Mouse (Mus musculus): ENCODE measurements around the gene Ttc19. TPM values are rescaled to one million over a fixed set of nuclear protein-coding genes. Genes with fewer than 3 reads are reported as not detected.
"Not testable (repeated sequence)": the region's sequence is repeated elsewhere in the genome, so short reads cannot be mapped to it uniquely, and the experiment has no call there.

Gene Ttc19
- polyA plus RNA-seq, 1 experiment from 2014 or later, result 31.7 TPM

- H3K4me1 ChIP-seq (ENCODE audit: control insufficient read depth, insufficient read depth, low read length), result 0 out of 2 replicates have a peak, but pooled peaks cover 9% of the 10 kb centered on the region
- ATAC-seq (ENCODE audit: low FRiP score, low TSS enrichment), result no peak
- H3K4me2 ChIP-seq (ENCODE audit: low read length), result no peak overlapping the region
- DNase-seq, result peak; percentile 10
- H3K27me3 ChIP-seq (ENCODE audit: control insufficient read depth, insufficient read depth, low read length), result no peaks in the 10 kb centered on the region
- H3K27ac ChIP-seq (replicated peaks; ENCODE audit: low read depth, low read length), result no peak overlapping the region
- no peak overlapping the region for H3K9ac ChIP-seq (replicated peaks; ENCODE audit: low read length)
- no peak overlapping the region for H3K4me3 ChIP-seq (replicated peaks; ENCODE audit: low read depth, low read length)
- no peaks in the 10 kb centered on the region for H3K36me3 ChIP-seq (ENCODE audit: control insufficient read depth, insufficient read depth, low read length)
- WGBS, result 61% methylated on average over 5 of the region's 5 CpGs
- no peaks in the 10 kb centered on the region for H3K9me3 ChIP-seq (ENCODE audit: control insufficient read depth, low read length)
These were observed 10.4 kb upstream of the Ttc19 start for GRCm38 (mm10) chr11:62270851-62271250.

- H3K9ac ChIP-seq (replicated peaks; ENCODE audit: low read length), result no peak overlapping the region
- no peak overlapping the region for H3K4me2 ChIP-seq (ENCODE audit: low read length)
- no peak overlapping the region for H3K4me3 ChIP-seq (replicated peaks; ENCODE audit: low read depth, low read length)
- DNase-seq (no peak), ATAC-seq (ENCODE audit: low FRiP score, low TSS enrichment) (no peak)
- WGBS, result 64% methylated on average over 8 of the region's 8 CpGs
- peaks cover 1% of the 10 kb centered on the region for H3K4me1 ChIP-seq (ENCODE audit: control insufficient read depth, insufficient read depth, low read length)
- H3K36me3 ChIP-seq (ENCODE audit: control insufficient read depth, insufficient read depth, low read length), result no peaks in the 10 kb centered on the region
- H3K9me3 ChIP-seq (ENCODE audit: control insufficient read depth, low read length), result no peaks in the 10 kb centered on the region
- H3K27ac ChIP-seq (replicated peaks; ENCODE audit: low read depth, low read length), result no peak overlapping the region
- H3K27me3 ChIP-seq (ENCODE audit: control insufficient read depth, insufficient read depth, low read length), result no peaks in the 10 kb centered on the region
These were observed 4.2 kb upstream of the Ttc19 start for GRCm38 (mm10) chr11:62277086-62277485.

- H3K9ac ChIP-seq (replicated peaks; ENCODE audit: low read length), result no peak overlapping the region
These were observed 3.2 kb upstream of the Ttc19 start for GRCm38 (mm10) chr11:62278027-62278426.

DNA sequence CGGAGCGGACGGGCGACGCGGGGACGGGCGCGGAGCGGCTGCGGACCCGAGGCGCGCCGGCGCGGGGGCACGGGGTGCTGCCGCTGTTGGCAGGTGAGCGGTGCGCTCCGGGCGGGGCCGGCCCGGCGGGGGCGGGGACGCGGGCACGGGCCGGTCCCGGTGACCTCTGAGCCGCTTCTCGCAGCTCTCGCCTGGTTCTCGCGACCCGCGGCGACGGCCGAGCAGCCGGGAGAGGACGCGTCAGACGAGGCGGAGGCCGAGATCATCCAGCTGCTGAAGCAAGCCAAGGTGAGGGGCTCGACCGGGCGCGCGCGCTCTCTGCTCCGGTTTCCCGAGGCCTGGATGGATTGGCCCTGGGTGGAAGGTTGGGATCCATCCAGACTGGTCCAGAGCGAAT, 326 bp downstream of the Ttc19 start:
- no peaks in the 10 kb centered on the region for H3K9me3 ChIP-seq (ENCODE audit: control insufficient read depth, low read length)
- peak; percentile 76 for ATAC-seq (ENCODE audit: low FRiP score, low TSS enrichment)
- H3K36me3 ChIP-seq (ENCODE audit: control insufficient read depth, insufficient read depth, low read length), result peaks cover 24% of the 10 kb centered on the region
- DNase-seq, result peak; percentile 76
- under 1% methylated on average over 57 of the region's 57 CpGs for WGBS
- H3K9ac ChIP-seq (replicated peaks; ENCODE audit: low read length), result peak overlapping the region; percentile 87
- H3K27ac ChIP-seq (replicated peaks; ENCODE audit: low read depth, low read length), result peak overlapping the region; percentile 87
- peak overlapping the region; percentile 78 for H3K4me3 ChIP-seq (replicated peaks; ENCODE audit: low read depth, low read length)
- H3K27me3 ChIP-seq (ENCODE audit: control insufficient read depth, insufficient read depth, low read length), result no peaks in the 10 kb centered on the region
- H3K4me1 ChIP-seq (ENCODE audit: control insufficient read depth, insufficient read depth, low read length), result peaks cover 8% of the 10 kb centered on the region
- H3K4me2 ChIP-seq (ENCODE audit: low read length), result peak overlapping the region; percentile 77

More at GRCm38 (mm10) chr11:62278027-62278426, 3.2 kb upstream of the Ttc19 start:
- WGBS, result 30% methylated on average over 5 of the region's 5 CpGs
- no peak overlapping the region for H3K4me2 ChIP-seq (ENCODE audit: low read length)
- peak; percentile 76 for DNase-seq
- no peaks in the 10 kb centered on the region for H3K27me3 ChIP-seq (ENCODE audit: control insufficient read depth, insufficient read depth, low read length)
- H3K27ac ChIP-seq (replicated peaks; ENCODE audit: low read depth, low read length), result no peak overlapping the region
- ATAC-seq (ENCODE audit: low FRiP score, low TSS enrichment), result no peak
- H3K9me3 ChIP-seq (ENCODE audit: control insufficient read depth, low read length), result no peaks in the 10 kb centered on the region
- H3K4me3 ChIP-seq (replicated peaks; ENCODE audit: low read depth, low read length), result no peak overlapping the region
- no peaks in the 10 kb centered on the region for H3K36me3 ChIP-seq (ENCODE audit: control insufficient read depth, insufficient read depth, low read length)
- H3K4me1 ChIP-seq (ENCODE audit: control insufficient read depth, insufficient read depth, low read length), result peaks cover 8% of the 10 kb centered on the region

- H3K9me3 ChIP-seq (ENCODE audit: control insufficient read depth, low read length); H3K27me3 ChIP-seq (ENCODE audit: control insufficient read depth, insufficient read depth, low read length); H3K27ac ChIP-seq (replicated peaks; ENCODE audit: low read depth, low read length); H3K4me3 ChIP-seq (replicated peaks; ENCODE audit: low read depth, low read length); ATAC-seq (ENCODE audit: low FRiP score, low TSS enrichment); H3K4me2 ChIP-seq (ENCODE audit: low read length); H3K9ac ChIP-seq (replicated peaks; ENCODE audit: low read length); DNase-seq; H3K4me1 ChIP-seq (ENCODE audit: control insufficient read depth, insufficient read depth, low read length): not testable (repeated sequence)
- H3K36me3 ChIP-seq (ENCODE audit: control insufficient read depth, insufficient read depth, low read length), result peaks cover 45% of the 10 kb centered on the region
- 94% methylated on average over 3 of the region's 3 CpGs for WGBS
These were observed 2.7 kb downstream of the Ttc19 start for GRCm38 (mm10) chr11:62284020-62284419.

DNA sequence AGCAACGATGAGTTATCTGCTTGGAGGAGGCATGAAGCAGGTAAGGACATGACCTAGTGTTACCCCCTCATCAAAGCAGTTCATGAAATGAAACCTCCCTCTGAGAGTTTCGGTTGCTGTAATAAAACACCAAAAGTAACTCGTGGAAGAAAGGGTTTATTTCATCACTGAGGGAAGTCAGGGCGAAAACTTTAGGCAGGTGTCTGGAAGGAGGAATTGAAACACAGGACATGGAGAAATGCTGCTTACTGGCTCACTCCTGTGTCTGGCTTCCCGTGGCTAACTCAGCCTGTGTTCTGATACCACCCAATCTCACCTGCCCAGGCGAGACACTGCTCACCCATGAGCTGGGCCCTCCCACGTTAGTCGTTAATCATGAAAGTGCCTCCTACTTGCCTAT, 3.7 kb downstream of the Ttc19 start:
- DNase-seq, result no peak
- Histone ChIP-seq H3K4me1 (ENCODE audit: control insufficient read depth, insufficient read depth, low read length) (peaks cover 8% of the 10 kb centered on the region), H3K27ac (replicated peaks; ENCODE audit: low read depth, low read length) (no peak overlapping the region), H3K9ac (replicated peaks; ENCODE audit: low read length) (no peak overlapping the region), H3K36me3 (ENCODE audit: control insufficient read depth, insufficient read depth, low read length) (peaks cover 52% of the 10 kb centered on the region), H3K4me3 (replicated peaks; ENCODE audit: low read depth, low read length) (no peak overlapping the region), H3K27me3 (ENCODE audit: control insufficient read depth, insufficient read depth, low read length) (no peaks in the 10 kb centered on the region), H3K4me2 (ENCODE audit: low read length) (no peak overlapping the region), H3K9me3 (ENCODE audit: control insufficient read depth, low read length) (no peaks in the 10 kb centered on the region)
- ATAC-seq (ENCODE audit: low FRiP score, low TSS enrichment), result no peak
- WGBS, result 92% methylated on average over 8 of the region's 8 CpGs

DNA sequence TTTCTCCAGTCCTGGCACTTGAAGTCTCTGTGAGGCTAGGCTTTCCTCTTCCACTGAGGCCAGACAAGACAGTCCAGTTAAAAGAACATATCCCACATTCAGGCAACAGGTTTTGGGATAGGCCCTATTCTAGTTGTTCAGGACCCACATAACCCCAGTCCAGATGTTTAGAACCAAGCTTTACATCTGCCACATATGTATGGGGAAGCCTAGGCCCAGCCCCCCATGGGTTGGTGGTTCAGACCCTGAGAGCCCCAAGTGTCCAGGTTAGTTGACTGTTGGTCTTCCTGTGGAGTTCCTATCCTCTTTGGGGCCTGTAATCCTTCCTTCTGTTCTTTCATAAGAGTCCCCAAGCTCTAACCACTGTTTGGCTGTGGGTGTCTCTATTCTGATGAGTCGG, 6.4 kb downstream of the Ttc19 start:
- ATAC-seq (ENCODE audit: low FRiP score, low TSS enrichment), result no peak

GRCm38 (mm10) chr11:62294121-62294520, 12.8 kb downstream of the Ttc19 start:
- H3K4me2 ChIP-seq (ENCODE audit: low read length), result no peak overlapping the region
- no peak overlapping the region for H3K9ac ChIP-seq (replicated peaks; ENCODE audit: low read length)
- H3K9me3 ChIP-seq (ENCODE audit: control insufficient read depth, low read length), result no peaks in the 10 kb centered on the region
- no peak overlapping the region for H3K27ac ChIP-seq (replicated peaks; ENCODE audit: low read depth, low read length)
- H3K36me3 ChIP-seq (ENCODE audit: control insufficient read depth, insufficient read depth, low read length), result peaks cover 50% of the 10 kb centered on the region
- ATAC-seq (ENCODE audit: low FRiP score, low TSS enrichment) (no peak), DNase-seq (no peak)
- no peaks in the 10 kb centered on the region for H3K27me3 ChIP-seq (ENCODE audit: control insufficient read depth, insufficient read depth, low read length)
- H3K4me3 ChIP-seq (replicated peaks; ENCODE audit: low read depth, low read length), result no peak overlapping the region
- 87% methylated on average over 2 of the region's 2 CpGs for WGBS
- H3K4me1 ChIP-seq (ENCODE audit: control insufficient read depth, insufficient read depth, low read length), result no peaks in the 10 kb centered on the region

More for the DNA sequence above, 6.4 kb downstream of the Ttc19 start:
- Histone ChIP-seq H3K9me3 (ENCODE audit: control insufficient read depth, low read length) (no peaks in the 10 kb centered on the region), H3K4me2 (ENCODE audit: low read length) (no peak overlapping the region), H3K27ac (replicated peaks; ENCODE audit: low read depth, low read length) (no peak overlapping the region), H3K4me1 (ENCODE audit: control insufficient read depth, insufficient read depth, low read length) (peaks cover under 1% of the 10 kb centered on the region; the same call in 1 of the 2 replicates), H3K36me3 (ENCODE audit: control insufficient read depth, insufficient read depth, low read length) (peaks cover 68% of the 10 kb centered on the region), H3K27me3 (ENCODE audit: control insufficient read depth, insufficient read depth, low read length) (no peaks in the 10 kb centered on the region), H3K4me3 (replicated peaks; ENCODE audit: low read depth, low read length) (no peak overlapping the region), H3K9ac (replicated peaks; ENCODE audit: low read length) (no peak overlapping the region)
- 92% methylated on average over 1 of the region's 1 CpGs for WGBS
- DNase-seq, result no peak

DNA sequence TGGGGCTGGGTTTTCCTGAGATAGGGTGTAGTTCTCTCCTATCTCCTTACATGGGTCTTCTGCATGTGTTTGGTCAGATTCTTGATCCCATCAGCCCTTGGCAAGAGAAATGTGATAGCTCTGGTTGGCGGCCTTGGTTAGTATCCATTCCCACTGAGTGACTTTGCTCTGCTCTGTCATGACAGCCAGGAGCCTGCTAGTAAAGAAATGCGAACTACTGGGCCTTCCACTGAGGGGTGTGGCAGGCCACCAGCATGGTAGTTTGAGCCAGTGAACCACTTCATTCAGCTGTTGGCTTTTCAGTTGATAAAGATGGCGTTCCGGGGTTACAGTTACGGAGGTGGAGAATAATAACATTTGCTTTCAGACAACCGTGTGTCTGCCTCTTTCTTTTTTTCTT, 17.6 kb downstream of the Ttc19 start:
- Histone ChIP-seq H3K27me3 (ENCODE audit: control insufficient read depth, insufficient read depth, low read length) (no peaks in the 10 kb centered on the region), H3K9me3 (ENCODE audit: control insufficient read depth, low read length) (no peaks in the 10 kb centered on the region), H3K4me2 (ENCODE audit: low read length) (no peak overlapping the region), H3K36me3 (ENCODE audit: control insufficient read depth, insufficient read depth, low read length) (peaks cover 27% of the 10 kb centered on the region), H3K4me1 (ENCODE audit: control insufficient read depth, insufficient read depth, low read length) (no peaks in the 10 kb centered on the region), H3K27ac (replicated peaks; ENCODE audit: low read depth, low read length) (no peak overlapping the region), H3K4me3 (replicated peaks; ENCODE audit: low read depth, low read length) (no peak overlapping the region), H3K9ac (replicated peaks; ENCODE audit: low read length) (no peak overlapping the region)
- no peak for ATAC-seq (ENCODE audit: low FRiP score, low TSS enrichment)
- WGBS, result 88% methylated on average over 6 of the region's 6 CpGs
- DNase-seq, result no peak
